Mouse (Mus musculus) cerebellum, postnatal 36 days (tissue): ENCODE measurements at regions not wholly inside any gene's neighbourhood (a gene's known extent, or its start where the extent isn't known, plus 50 kb on each side); places are given as distances from the start of the nearest gene placed in this dataset.

Experiments used
- DNase-seq, 2 experiments: peaks; one replicate each; pipeline ENCODE4 v3.0.0; 2021 to 2022; ENCODE audit warnings: mixed read lengths in 2 of 2

DNA sequence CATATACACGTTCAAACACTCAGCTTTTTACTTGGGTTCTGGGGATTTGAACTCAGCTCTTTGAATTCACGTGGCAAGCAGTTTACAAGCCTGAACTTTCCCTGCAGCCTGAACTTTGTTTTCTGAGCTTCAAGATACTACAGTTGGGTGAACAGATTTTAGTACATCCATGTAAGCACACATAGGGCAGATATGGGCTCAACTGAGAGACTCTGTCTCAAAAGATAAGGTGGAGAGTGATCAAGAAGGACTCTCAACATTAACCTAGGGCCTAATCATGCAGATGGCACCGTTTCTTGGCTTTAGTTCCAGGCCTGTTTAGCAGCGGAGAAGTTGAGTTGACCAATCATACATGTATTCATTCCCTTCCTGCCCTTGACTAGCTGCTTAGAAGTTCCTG is 1403.7 kb upstream of the A1bg start:
- DNase-seq = no peak

DNA sequence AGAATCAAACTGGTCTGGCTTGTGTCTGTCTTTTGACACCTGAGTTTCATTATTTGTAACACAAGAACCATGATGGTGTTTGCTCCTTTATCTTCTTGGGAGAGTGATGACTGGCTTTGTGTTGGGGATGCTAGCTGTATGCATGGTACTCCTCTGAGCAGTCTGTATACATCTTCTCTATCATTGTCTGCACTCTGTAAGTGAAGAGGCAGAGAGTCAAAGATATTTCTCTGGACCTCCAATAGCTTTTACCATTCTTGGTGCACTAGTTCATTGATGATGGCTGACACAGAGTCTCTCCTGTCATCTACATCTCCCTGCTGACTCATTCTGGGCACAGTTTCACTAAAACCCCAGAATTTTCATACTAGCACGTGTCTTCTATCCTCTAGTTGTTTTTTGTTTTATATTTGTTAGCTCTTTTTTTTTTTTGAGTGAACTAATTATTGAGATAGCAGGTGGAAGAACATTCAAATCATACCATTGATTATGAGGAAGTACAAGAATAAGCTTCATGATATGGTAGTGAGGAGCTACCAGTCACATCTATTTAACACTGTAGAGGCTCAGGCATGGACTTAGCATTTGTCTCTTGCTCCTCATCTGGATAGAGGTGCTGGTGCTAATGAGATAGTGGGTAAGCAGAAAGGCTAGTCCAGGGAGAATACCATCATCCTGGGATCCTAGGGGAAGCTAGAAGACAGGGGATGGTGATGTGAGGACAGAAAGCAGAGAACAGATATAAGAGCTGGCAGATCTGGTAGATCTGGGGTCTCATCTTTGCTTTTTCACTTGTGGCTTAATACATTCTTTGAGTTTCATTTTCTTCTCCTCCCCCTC is 1402.9 kb upstream of the A1bg start:
- no peak for DNase-seq

DNA sequence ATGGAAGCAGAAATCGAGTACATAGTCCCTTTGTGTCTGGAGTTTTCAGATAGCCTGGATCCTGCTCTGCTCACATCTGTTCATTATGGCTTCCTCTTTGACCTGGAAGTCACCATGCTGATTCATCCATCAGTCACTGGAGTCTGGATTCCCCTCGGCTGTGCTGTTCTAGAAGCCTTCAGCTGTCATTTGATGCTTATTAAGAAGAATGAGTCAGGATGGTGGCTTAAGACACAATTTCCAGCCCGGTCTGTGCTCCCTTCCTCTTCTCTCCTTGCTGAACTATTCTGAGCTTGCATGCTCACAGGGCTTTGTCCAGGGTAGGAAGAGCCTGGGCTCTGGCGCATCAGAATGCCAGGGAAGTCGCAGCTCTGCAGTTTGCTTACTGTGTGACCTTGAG is 1398.2 kb upstream of the A1bg start:
- DNase-seq = no peak

DNA sequence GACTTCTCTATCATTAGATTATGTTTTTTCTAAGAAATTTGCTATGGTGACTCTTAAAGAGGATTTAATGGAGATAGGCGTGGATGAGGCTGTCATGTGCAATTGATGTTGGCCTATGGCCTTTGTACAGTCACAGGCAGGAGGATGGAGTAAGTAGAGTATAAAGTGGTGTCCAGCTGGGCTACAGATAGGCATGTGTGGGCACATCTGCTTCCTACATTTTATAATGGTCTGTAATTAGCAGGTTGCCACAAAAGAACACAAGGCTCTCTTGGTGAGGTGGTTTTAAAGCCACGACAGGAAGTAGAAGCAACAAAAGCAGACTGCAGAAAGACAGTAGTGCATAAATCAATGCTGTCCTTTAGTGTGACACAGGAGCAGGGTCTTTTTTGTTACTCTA is 1391.6 kb upstream of the A1bg start:
- DNase-seq = no peak

DNA sequence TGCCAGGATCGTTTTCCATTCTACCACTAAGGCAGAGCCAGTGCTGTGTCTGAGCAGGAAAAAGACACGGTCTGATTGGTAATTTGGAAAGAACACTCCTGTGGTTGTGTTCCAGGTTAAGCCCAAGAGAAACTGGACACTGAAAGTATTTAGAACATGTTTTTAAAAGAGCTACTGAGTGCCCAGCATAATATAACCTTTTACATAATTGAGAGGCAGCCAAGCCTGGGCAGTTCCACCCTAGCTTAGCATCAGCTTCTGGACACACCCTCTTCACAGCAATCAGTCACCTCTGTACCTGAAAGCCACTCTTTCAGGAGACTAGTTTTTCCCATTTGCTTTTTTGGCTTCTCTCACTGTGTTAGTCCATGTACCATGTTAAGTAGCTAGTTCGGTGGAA is 1379.4 kb upstream of the A1bg start:
- no peak for DNase-seq

DNA sequence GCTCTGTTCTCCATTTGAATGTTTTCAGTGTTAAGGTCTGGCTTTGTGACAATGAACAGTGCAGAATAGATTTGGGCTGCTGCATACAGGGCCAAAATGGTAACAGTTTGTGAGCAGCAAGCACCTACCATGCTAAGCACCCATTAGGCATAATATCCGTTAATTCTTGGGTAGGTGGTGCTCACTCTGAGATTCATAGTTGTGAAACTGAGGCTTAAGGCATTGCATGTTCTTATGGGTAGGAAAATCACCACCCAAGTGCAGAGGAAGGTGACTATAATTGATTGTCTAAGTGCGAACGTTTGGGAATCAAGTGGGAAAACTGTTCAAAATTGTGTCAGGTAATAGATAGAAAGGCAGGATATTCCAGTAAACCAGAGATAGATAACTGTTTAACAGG is 1378.8 kb upstream of the A1bg start:
- DNase-seq = no peak

DNA sequence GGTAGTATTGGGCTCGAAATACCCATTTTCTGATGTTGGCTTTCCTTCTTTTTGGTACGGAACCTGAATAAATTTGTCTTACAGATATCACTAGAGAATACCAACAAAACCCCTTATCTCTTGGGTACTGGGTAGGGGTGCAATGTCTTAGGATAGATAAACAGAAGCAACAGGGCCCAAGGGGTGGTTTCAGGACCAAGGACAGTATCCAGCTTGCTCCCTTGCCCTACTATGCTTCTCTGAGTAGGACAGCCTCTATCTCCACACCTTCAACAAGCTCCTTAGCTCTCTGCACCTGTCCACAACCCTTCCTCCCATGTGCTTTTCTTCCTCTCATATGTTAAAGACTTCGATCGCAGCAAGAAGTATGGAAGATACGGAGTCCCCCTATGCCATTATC is 1374.3 kb upstream of the A1bg start:
- no peak for DNase-seq

DNA sequence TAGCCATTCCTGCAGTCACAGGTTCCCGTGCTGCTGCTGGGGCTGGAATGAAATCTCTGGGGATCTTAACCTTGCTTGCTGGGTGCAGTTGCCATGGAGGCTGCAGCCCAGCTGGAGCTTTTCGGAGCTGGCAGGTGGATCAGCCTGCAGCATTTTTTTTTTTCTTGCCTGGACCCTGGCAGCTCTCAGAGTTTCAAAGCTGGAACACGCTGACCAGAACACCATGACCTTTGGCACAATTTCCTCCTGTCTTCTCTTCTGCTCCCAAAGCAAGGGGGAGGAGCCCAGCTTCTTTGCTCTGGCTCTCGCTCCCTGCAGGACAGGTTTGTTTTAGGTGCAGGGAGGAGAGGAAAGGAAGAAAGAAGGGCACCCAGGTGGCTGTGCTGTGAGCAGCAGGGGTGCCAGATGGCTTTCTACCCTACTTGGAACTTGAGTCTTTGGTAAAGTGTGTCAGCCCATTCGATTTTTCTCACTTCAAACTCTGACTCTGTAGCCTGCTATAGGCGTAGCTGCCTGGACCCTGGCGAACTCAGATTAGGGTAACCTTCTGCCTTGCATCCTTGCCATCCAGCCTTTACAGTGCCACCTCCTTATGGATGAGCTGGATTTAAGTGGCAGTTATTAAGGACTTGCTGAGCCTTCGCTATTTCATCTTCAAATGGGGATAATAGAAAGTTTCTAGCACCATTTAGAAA is 1372.6 kb upstream of the A1bg start:
- peak; percentile 23 to 31 for DNase-seq

DNA sequence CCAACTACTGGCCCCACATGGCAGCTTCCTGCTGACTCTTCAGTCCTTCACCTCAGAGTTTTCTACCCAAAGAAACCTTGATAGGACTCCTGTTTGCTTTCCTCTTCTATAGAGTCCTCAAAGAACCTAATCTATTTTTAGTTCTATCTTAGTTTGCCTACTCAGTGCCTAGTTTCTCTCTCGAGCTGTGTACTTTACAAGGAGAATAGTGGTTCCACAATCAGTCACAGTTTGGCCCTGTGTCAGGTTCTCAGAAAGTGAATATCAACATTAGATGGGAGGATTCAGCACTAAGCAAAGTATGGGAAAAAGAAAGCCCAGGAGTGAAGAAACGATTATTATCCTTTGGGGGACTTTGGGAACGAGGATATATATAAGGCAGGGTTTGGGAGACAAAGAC is 1372.0 kb upstream of the A1bg start:
- DNase-seq = no peak

DNA sequence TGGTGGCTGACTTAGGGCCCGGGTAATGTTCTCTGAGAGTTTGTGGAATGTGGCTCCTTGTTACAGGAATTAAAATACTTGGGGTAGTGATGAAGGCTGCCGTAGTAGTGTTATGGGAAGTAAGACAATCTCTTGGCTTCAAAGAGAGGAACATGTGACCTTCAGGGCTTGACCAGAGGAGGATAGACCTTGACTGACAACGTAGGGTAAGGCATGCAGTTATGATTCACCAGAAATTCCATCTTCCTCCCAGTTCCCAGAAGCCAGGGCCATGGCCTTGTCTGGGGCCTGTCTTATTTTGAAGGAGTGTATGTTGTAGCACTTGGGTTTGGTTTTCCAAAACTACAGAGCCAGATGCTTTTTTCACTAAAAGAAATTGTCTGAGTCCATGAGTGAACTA is 1370.1 kb upstream of the A1bg start:
- DNase-seq = no peak

DNA sequence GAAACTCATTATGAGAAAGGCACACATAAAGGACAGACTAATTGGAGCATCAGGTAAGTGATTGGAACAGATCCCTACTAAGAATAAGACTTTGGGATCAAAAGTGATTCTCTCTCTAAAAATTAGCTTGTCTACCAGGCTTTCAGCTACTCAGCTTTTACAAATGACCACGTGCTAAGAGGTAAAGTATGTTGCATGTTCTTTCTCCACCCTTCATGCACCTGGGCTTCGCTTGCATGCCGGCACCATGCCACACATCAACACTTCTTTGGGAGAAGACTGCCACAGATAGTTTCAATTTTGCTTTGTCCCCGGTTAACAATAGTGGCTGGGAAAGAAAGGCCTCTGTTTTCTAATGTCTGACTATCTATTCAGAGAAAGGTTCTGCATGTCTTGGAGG is 1367.9 kb upstream of the A1bg start:
- no peak for DNase-seq

DNA sequence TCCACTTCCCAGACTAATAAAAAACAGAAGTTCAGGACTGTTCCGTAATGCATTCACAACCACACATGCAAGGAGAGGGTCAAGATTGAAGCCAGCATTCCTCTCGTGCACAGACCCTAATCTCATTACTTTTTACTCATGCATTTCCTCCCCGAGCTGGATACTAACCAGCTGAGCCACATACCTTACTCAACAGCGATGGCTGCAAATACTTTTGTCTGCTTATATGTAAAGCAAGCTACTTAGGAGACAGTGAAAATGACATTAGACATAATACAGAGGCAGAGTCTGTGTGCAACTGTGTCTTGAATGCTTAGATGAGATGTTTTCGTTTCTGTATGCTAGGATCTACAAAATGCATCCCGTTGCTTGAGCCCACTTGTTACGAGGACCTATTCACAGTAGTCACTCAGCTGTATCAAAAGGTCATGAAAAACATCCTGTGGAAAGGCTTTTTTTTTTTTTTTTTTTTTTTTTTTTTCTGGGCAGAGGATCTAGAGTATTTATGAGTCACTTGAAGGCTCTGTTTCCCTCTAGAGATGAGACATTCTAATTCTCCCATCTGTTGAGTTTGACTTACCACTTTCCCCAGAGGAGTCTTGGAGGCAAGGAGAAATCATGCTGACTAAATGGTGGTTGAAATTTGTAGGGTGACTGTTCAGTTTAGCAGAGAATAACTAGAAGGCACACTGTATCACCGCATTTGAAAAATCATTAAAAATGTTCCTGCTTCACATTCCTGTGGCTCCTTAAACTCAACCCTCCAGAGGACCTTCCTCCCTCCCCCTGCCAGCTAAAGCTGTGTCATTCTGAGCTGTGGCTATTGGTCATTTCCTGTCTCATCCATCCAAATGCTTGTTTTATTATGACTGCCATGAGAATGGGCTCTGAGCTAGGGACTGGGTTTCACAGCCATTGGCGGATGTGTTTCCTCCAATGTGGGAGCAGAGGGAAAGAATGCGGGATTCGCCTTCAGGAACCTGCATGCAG is 1364.1 kb upstream of the A1bg start:
- no peak for DNase-seq

DNA sequence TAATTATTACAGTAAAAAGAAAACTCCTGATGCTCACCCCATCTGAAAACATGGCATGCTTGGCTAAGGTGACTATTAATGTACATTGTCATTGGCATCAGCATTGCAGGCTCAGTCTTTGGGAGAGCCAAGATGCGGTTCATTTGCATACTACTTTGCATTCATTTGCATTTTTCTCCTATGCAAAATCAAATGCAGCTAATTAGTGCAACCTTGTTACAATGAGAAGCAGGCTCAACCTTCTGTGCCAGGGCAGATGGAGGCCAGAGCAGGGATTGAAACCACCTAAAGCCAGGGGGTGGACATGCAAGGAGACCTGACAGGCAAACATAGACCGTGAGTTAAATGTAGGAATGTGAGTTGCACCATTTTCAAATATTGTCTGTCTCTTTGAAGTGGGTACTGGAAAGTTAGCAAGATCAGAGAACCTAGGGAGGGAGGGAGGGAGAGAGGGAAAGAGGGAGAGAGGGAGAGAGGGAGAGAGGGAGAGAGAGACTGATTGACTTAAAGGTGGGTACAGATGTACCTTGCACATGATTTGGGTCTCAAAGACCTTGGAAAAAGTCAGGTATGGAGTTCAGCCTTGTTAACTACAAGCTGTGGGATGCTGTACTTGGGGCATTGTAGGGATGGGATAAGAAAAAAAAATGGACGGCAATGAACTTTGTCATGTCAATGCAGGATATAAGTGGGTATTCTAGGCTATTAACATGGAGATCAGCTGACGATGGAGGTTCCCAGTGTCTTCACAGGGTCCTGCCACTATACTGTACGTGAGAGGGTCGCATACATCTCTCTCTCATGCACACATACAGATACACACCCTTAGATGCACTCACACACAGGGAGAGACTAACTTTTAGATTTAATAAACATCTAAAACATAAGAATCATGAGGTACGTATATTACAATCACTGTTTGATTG is 1362.1 kb upstream of the A1bg start:
- no peak for DNase-seq

DNA sequence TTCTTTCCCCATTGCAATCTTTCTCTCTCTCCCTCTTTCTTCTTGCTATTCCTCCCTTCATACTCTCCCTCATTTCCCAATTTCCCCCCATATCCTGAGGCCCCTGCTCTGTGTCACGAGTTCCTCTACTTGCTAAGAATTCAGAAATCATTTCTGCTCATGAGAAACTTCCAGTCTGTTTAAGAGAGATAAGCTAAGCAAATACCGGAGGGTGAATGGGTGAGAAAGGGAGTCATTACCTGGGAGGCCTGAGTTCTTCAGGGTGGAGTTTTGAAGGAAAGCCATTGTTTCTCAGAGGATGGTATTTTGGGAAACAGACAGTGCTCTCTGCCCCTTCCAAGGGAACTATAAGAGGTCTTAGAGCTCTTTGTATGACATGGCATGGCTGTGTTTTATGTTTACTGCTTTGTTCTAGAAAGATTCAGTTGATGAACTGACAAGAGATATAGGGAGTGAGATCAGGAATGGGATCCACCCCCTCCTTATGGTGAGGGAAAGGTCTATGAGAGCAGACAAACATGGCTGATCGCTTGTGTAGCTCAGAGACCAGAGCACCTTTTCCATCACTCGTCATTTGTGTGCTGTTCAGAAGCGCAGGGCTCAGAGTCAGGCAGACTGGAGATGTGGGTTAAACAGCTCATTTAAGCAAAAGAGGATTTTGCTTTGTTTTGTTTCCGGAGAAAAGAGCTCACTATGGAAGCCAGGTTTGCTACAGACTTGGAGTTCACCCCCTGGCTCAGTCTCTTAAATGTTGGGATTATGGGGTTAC is 1361.0 kb upstream of the A1bg start:
- DNase-seq = no peak

DNA sequence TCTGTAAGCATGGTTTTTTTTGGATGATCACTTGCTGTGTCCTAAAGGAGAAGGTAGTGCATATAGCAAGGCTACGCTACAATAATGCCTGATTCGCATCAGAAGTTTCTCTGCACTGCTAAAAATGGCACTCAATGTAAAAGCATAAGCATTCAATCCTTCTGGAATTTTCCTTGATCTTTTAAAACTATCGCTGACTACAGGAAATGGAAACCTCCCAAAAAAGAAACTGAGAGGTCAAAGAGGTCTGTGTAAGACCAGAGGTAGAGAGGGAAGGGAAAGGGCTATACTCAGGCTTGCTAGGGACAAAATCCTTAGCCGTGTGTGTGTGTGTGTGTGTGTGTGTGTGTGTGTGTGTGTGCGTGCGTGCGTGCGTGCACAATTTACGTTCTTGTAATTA is 1359.8 kb upstream of the A1bg start:
- no peak for DNase-seq

DNA sequence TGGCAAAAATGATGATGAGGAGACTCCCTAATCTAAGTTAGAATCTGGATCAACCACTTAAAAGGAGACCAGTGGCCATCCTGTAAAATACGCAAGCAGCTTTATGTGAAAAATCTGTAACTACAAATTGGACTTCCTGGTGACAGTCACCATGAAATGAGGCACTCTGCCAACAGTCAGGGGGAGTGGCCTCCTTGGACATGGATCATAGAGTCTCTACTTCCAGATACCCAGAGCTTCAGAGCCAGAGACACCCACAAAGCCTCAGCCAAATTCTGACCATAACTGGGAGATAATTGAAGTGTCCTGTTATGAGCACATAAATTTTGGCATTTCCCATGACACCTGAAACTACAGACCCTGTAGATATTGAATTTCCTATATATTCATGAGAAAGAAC is 1359.3 kb upstream of the A1bg start:
- no peak for DNase-seq

DNA sequence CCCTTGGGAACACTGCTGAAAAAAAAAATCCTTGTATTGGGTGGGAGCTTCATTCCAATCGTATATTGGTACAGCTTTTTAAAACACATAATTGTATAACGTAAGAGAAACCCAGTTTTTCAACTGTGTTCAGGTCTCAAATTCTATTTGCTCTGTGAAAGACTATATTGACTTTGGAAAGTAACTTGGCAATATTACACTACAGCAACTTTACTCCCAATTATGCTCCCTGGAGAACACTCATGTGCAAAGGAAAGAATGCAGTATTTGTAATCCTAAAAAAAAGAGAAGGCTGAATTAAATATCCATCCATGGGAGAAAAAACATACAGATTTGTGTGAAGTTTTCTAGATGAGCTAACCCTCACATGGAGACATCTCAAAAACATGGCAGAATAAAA is 1356.7 kb upstream of the A1bg start:
- DNase-seq = no peak

DNA sequence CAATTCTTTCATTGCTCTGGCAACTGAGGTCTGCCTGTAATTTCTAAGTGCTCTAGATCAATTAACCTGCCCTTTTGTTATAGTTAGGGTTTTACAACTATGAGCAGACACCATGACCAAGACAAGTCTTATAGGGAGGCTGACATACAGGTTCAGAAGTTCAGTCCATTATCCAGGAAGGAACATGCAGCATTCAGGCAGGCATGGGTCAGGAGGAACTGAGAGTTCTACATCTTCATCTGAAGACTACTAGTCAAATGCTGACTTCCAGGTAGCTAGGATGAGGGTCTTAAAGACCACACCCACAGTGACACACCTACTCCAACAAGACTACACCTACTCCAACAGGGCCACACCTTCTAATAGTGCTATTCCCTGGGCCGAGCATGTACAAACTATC is 1352.0 kb upstream of the A1bg start:
- no peak for DNase-seq

DNA sequence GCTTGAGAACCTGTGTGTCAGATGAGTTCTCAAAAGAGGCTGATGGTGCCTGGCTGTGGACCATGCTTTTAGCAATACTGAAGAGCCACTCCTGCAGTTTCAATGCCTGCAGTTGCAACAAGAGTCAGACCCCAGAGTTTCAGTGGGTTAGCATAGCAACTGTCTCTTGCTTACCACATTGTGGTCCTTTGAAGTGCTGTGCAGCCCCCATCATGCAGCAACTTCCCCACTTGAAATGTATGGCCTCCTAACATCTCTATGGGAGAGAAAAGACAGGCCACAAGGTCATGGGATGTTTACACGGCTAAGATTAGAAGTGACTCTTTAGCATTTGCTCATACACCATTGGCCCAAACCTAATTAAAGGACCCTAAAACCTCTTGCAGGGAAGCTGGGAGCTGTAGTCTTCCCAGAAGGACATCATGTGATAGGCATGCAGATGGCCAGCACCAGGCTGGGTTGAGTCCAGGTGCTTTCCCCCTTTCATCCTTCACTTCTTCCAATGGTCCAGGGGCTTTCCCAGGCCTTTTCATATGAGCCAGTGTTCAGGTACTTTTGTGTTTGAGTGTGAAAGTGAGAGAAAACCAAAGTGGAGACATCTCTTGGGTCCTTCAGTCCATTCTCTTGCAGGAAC is 1351.2 kb upstream of the A1bg start:
- DNase-seq = no peak

DNA sequence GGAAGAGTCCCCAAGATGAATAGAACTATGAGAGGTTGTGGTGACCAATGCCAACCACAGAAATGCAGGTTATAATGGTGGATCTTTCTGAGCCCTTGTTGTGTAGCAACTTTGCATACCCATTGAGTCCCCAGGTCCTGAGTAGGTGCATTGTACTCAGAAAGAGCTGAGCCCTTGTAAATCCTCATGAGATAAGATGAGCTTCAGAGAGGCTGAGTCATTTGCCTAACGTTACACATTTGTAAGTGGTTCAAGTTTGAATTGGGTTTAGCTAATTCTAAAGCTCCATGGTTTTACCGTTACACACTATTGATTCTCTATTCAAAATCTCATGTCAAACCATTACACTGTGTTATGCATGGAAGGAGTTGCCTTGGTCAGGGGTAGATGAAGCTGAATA is 1349.9 kb upstream of the A1bg start:
- no peak for DNase-seq

DNA sequence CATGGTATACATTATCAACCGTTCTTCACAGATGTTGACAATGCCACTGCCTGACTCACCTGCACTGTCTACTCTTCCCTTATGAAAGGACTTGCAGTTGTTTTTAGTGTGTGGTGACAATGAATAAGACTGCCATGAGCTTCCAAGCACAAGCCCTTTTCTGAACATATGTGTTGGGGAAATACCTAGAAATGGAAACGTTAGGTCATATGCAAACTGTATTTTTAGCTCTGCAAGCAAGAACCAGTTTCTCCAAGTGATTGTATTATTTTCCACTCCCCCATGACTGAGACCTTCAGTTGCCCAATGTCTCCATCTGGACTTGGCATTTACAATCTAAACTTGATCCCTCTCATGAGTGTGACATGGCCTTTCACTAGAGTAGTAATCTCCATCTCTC is 1348.6 kb upstream of the A1bg start:
- no peak for DNase-seq
